Mouse (Mus musculus) Muller cell, postnatal 12 days (primary cell): Measurements from ENCODE around the gene Siglece.
"Not testable (repeated sequence)": the region's sequence is repeated elsewhere in the genome, so short reads cannot be mapped to it uniquely, and the experiment has no call there.

Experiments
- DNase-seq: peaks from one replicate; pipeline ENCODE4 v3.0.0-alpha.2; 2015; ENCODE audit errors: inconsistent ontology term

The Siglece gene

DNA sequence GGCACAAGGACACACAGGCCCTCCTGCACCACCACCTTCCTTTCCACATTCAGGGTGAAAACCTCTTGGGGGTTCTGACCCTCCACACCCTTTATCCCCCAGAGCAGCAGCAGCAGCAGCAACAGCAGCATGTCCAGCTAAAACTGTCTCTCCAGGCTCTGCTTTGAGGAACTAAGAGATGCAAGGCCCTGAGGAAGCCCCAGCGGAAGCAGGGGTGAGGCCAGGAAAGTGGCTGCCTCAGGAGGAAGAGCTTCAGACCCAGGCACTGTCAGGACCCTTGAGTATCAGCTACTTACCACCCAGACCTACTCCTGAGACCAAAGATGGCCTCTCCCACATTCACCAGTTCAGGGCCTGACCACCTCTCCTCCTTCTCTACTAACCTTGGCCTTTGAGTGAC, at the start of gene Siglece:
Siglece (minus strand) TSS at position 160 of the 400 bp plus-strand sequence.
- DNase-seq, result no peak

GRCm38 (mm10) chr7:43690118-43690517, 30.2 kb upstream of the Siglece start, which contains the start of gene Klk14:
TSS of gene Klk14 (plus strand) at chr7:43690418.
- DNase-seq, result no peak

DNA sequence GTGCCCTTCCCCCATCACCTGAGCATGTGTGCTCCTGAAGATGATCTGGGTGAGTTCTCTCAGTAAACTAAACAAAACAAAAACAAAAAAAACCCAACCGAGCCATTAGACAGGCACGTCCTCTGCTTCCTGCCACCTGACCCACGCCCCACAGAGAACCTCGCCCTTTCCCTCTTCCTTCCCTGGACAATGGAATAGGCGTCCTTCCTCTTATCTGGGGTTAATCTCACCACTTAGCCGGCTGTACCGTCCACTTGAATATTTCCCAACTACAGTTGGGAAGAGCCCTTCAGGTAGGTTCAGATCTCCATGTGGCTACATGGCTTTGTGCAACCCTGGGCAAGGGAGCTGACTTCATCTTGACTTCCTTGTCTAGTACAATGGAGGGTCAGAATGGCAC, 25.1 kb upstream of the Siglece start:
- DNase-seq, result no peak

GRCm38 (mm10) chr7:43682511-43682910, 22.6 kb upstream of the Siglece start:
- DNase-seq, result not testable (repeated sequence)

- peak; percentile 54 for DNase-seq
Measured at GRCm38 (mm10) chr7:43680960-43681359, 21.0 kb upstream of the Siglece start.

DNA sequence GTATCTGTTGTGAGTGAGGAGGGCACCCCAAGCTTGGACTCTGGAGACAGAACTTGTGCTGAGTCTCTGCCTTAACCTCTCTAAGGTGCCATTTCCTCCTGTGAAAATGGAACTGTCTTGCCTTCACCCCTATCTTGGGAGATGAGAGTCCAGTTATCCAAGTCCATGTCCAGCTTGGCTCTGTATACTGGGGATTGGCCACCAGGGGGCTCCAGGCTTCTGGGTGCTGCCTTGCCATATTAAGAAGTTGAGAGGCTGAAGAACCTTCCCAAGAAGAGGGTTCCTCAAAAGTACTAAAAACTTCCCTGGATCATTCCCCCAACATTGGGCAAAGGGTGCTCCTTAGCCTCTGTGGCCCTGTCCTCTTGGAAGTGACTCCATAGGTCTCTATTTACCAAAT, 18.6 kb upstream of the Siglece start:
- DNase-seq, result peak; percentile 30

GRCm38 (mm10) chr7:43675091-43675490, 15.1 kb upstream of the Siglece start:
- no peak for DNase-seq

DNA sequence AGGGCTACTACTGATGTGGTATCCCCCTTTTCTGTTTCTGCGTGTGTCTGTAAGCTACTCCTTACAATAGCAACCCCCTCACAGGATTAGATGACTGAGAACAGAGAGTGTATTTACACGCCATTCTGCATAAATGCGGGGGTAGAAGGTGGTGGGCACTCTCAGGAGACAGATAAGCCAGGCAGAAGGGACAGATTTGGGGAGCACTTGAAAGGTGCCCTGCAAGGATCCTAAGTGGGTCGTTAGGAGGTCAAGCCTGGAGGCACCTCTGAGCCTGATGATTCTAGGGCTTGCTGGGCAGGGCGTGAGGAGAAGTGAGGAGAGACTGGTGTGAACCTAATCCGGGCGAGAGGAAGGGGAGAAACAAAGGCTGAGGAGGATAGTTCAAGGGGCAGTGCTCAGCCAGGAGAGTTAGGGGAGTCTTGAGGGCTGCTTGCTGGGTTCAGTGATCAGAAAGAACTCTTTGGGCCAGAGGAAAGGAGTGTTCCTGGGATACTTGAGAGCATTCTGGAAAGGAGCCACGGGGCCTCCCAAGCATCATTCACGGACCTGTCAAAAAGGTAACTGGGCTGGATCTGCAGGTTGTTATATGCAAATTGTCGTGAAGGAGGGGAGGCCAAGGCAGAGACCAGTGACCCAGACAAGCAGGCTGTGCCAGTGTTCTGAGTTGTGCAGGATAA, 12.8 kb upstream of the Siglece start:
- peak; percentile 9 for DNase-seq

GRCm38 (mm10) chr7:43671809-43672580, 12.0 kb upstream of the Siglece start, which contains the start of gene Ctu1:
TSS of gene Ctu1 (plus strand) at chr7:43672016.
- peak; percentile 93 for DNase-seq

DNA sequence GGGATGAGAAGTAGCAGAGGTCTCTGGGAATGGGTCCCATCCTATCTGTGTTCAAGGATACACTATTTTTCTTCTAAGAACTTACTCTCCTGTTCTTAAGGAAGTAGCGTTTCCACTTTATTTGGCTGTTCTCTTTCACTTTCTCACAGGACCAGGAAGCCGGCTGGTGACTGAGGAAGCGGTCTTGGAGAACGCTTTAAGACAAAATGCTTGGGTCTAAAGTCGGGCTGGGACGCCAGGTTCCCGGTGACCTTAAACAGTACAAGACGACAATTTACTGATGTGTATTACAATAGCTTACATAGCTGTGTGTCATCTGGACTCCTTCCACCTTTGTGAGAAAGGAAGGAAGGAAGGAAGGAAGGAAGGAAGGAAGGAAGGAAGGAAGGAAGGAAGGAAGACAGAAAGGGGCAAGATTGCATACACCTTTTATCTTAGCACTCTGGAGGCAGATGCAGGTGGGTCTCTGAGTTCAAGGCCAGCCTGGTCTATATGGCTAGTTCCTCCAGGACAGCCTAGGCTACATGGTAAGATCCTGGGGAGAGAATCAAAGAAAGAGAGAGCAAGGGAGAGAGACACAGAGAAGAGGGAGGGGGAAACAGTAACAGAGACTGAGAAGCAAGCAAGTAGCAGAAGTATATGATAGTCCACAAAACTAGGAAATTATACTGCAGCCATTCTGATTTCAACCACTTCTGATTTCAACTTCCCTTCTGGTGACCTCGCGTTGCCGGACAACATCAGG, 11.3 kb upstream of the Siglece start:
- DNase-seq, result no peak

- DNase-seq, result no peak
Measured at GRCm38 (mm10) chr7:43668582-43668981, 8.6 kb upstream of the Siglece start.

- not testable (repeated sequence) for DNase-seq
Measured at GRCm38 (mm10) chr7:43667221-43667620, 7.3 kb upstream of the Siglece start.

GRCm38 (mm10) chr7:43662804-43663203, 2.8 kb upstream of the Siglece start:
- peak; percentile 72 for DNase-seq

DNA sequence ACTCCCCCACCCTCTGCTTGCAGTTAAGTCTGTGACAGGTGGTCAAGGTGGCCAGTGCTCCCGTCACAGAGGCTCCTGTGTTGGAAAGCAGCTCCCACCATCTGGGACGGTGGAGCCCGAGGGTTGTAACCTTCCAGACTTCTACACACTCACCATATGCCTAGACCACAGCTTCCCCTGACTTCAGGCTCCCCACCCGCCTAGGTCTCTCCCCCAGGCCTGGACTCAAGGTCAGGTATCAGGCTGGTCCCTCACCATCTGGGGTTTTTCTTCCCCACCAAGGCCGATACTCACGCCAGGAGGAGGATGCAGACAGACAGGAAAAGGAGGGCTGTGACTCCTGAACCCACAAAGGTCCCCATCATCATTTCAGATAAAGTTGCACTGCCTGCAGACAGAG, 3.7 kb downstream of the Siglece start:
- no peak for DNase-seq

GRCm38 (mm10) chr7:43654519-43654918, 5.4 kb downstream of the Siglece start:
- DNase-seq, result no peak

GRCm38 (mm10) chr7:43652683-43653082, 7.3 kb downstream of the Siglece start:
- DNase-seq, result no peak

GRCm38 (mm10) chr7:43643046-43643652, 16.8 kb downstream of the Siglece start:
- no peak for DNase-seq

DNA sequence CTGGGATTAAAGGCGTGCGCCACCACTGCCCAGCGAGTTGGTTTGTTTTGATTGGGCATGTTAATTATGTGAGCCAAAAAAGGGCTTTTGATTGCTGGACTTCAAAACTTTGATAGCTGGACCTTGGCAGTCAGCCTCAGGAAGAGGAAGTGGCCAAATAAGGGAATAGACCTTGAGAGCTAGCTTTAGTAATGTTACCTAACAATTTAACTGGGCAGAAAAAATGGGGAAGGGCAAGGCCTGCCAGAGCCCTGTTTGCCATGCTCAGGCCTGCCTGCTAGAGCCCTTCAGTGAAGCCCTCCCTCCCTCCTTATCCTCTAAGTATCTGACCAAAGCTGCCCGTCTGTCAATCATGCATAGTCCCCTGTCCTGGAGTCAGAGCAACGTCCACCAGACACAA, 17.4 kb downstream of the Siglece start:
- DNase-seq, result no peak

- DNase-seq, result no peak
Measured at GRCm38 (mm10) chr7:43637118-43637517, 22.8 kb downstream of the Siglece start.

GRCm38 (mm10) chr7:43636194-43636593, 23.8 kb downstream of the Siglece start:
- DNase-seq, result no peak

GRCm38 (mm10) chr7:43634500-43634899, 25.5 kb downstream of the Siglece start, which contains the start of gene Ceacam18:
TSS of gene Ceacam18 (plus strand) at chr7:43634707.
- no peak for DNase-seq

DNA sequence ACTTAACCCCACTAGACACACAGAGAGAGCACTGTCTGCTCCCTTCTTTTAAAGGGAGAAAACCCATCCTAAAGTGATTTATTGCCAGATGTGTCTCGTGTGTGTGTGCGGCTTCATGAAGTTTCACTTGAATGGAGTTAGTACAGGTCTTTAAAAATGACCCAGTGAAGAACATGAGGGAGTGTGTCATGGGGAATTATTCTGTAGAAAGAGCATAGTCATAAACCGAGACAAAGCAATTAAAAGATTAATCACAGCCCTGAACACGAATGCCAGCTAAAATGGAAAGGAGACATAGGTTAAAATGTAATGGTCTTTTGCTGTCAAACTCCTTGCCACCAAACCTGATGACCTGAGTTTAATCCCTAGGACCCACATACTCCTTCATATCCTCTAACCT, 26.0 kb downstream of the Siglece start:
- no peak for DNase-seq
